Mouse (Mus musculus) cerebellum, postnatal 36 days (tissue): ENCODE data around the gene Kcnab1.

Experiments
- DNase-seq, 2 experiments: peaks; one replicate each; pipeline ENCODE4 v3.0.0; 2021 to 2022; ENCODE audit warnings: mixed read lengths in 2 of 2

The Kcnab1 gene

GRCm38 (mm10) chr3:65204356-65205075 is 95.3 kb downstream of the Kcnab1 start:
- no peak for DNase-seq

- DNase-seq = no peak
Measured at GRCm38 (mm10) chr3:65205539-65206020, 96.4 kb downstream of the Kcnab1 start.

GRCm38 (mm10) chr3:65213725-65214124 is 104.5 kb downstream of the Kcnab1 start:
- no peak for DNase-seq

- no peak for DNase-seq
Measured at GRCm38 (mm10) chr3:65214635-65215034, 105.5 kb downstream of the Kcnab1 start.

GRCm38 (mm10) chr3:65217673-65218579 is 108.7 kb downstream of the Kcnab1 start:
- DNase-seq = peak; percentile 42 to 45

GRCm38 (mm10) chr3:65220287-65220686 is 111.1 kb downstream of the Kcnab1 start:
- DNase-seq = no peak

GRCm38 (mm10) chr3:65223635-65224034 is 114.5 kb downstream of the Kcnab1 start:
- DNase-seq = no peak

- no peak for DNase-seq
Measured at GRCm38 (mm10) chr3:65230978-65231377, 121.8 kb downstream of the Kcnab1 start.

- peak in 1 of 2 experiments; percentile 29 for DNase-seq
Measured at GRCm38 (mm10) chr3:65231419-65232090, 122.4 kb downstream of the Kcnab1 start.

GRCm38 (mm10) chr3:65249023-65249422 is 139.8 kb downstream of the Kcnab1 start:
- DNase-seq = peak in 1 of 2 experiments; percentile 19

GRCm38 (mm10) chr3:65260521-65260920 is 151.3 kb downstream of the Kcnab1 start:
- DNase-seq = no peak

- peak; percentile 40 to 50 for DNase-seq
Measured at GRCm38 (mm10) chr3:65262506-65263422, 153.6 kb downstream of the Kcnab1 start.

GRCm38 (mm10) chr3:65273317-65273716 is 164.1 kb downstream of the Kcnab1 start:
- no peak for DNase-seq

- no peak for DNase-seq
Measured at GRCm38 (mm10) chr3:65277777-65278176, 168.6 kb downstream of the Kcnab1 start.

GRCm38 (mm10) chr3:65283366-65283765 is 174.2 kb downstream of the Kcnab1 start:
- peak; percentile 47 to 54 for DNase-seq

GRCm38 (mm10) chr3:65288994-65289393 is 179.8 kb downstream of the Kcnab1 start:
- DNase-seq = no peak

- peak in 1 of 2 experiments; percentile 36 for DNase-seq
Measured at GRCm38 (mm10) chr3:65296996-65297395, 187.8 kb downstream of the Kcnab1 start.

GRCm38 (mm10) chr3:65299205-65299604 is 190.0 kb downstream of the Kcnab1 start:
- DNase-seq = peak; percentile 86 to 90

GRCm38 (mm10) chr3:65301531-65301930 is 192.3 kb downstream of the Kcnab1 start:
- DNase-seq = peak; percentile 52 to 60

- no peak for DNase-seq
Measured at GRCm38 (mm10) chr3:65302559-65302958, 193.4 kb downstream of the Kcnab1 start.

- no peak for DNase-seq
Measured at GRCm38 (mm10) chr3:65315837-65316236, 206.7 kb downstream of the Kcnab1 start.

- no peak for DNase-seq
Measured at GRCm38 (mm10) chr3:65316738-65317137, 207.6 kb downstream of the Kcnab1 start.
